Mouse (Mus musculus) cortical plate, adult 2 months (tissue): ENCODE measurements around the gene Ptprg.

Source experiments
- CTCF ChIP-seq: fragments of 200-500 bp; IDR thresholded peaks from 2 replicates; pipeline ENCODE4 v1.5.1; 2011; ENCODE audit warnings: mild to moderate bottlenecking, control low read depth, low read length; ENCODE audit not compliant: insufficient read depth; ENCODE audit errors: extremely low read depth
- POLR2A ChIP-seq: fragments of 200-500 bp; IDR thresholded peaks from 2 replicates; pipeline ENCODE4 v1.6.1; 2011; ENCODE audit warnings: mild to moderate bottlenecking, low read length, control low read depth; ENCODE audit not compliant: insufficient read depth; ENCODE audit errors: extremely low read depth

DNA sequence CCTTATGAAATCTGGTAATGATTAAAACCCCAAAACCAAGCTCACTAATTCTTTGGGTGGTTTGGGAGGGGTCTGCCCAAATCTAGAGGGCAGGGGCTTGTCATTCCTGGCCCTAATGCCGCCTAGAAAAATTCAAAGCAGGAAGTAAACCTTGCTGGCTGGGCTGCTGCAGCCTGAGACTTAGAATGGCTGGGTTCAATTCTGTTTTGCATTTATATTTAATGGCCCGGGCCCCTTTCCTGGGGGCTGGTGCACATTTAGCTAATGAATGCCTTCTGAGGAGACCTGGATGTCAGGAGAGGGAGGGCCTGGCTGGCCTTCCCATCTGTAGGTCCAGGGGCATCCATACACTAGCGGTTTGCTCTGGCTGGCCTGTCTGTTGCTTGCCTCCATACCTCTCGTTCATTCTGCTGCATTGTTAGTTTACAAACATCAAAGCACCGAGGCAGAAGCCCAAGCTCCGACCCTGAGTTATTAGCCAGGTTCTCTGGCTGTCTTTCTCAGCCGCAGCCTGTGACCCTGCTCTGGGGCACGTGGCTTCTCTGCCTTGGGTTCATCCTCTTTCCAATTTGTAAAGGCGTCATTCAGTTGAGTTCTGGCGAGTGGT lies 67.7 kb downstream of the Ptprg start:
- TF ChIP-seq POLR2A, result no peak
- TF ChIP-seq CTCF, result no peak
